Mouse (Mus musculus) CH12.LX (cell line): Measurements from ENCODE around the gene Mroh3. TPM values are rescaled to one million over a fixed set of nuclear protein-coding genes. Genes with fewer than 3 reads are reported as not detected.

Experiments
- DNase-seq: peaks from one replicate; pipeline ENCODE4 v3.0.0-alpha.2; 2013; ENCODE audit errors: extremely low read depth
- H3K27ac ChIP-seq: 2 replicates; pipeline ENCODE4 v1.5.1; 2012; ENCODE audit warnings: low read depth, mild to moderate bottlenecking, control low read depth, moderate library complexity; ENCODE audit not compliant: insufficient read depth
- H3K27me3 ChIP-seq: replicated peaks from 2 replicates; pipeline ENCODE3; 2012; ENCODE audit warnings: inconsistent platforms
- H3K36me3 ChIP-seq, 2 experiments: replicated peaks in 1 of 2; 2 replicates each; pipeline versions ENCODE3 to v1.6.1; 2012; ENCODE audit warnings: inconsistent platforms in 1 of 2, low read length in 1 of 2, mild to moderate bottlenecking in 1 of 2, mixed read lengths in 1 of 2, moderate library complexity in 1 of 2; ENCODE audit not compliant: control insufficient read depth in 1 of 2, insufficient read depth in 1 of 2
- H3K4me1 ChIP-seq, 2 experiments: 2 replicates each; pipeline ENCODE4 v1.6.1; 2012; ENCODE audit warnings: inconsistent platforms in 1 of 2, moderate library complexity in 1 of 2; ENCODE audit not compliant: insufficient read depth in 2 of 2, control insufficient read depth in 1 of 2
- H3K4me2 ChIP-seq: 2 replicates; pipeline ENCODE4 v1.6.1; 2012; ENCODE audit warnings: low read depth, mild to moderate bottlenecking, control low read depth; ENCODE audit not compliant: poor library complexity, insufficient read depth, severe bottlenecking
- H3K4me3 ChIP-seq, 3 experiments: fragments of 150-350 bp in 1 of 3; sonication (generic) in 1 of 3; replicated peaks in 1 of 3; 2 replicates each; pipeline versions ENCODE3 to v1.5.1; 2011 to 2012; ENCODE audit warnings: low read depth in 2 of 3, low read length in 2 of 3, mild to moderate bottlenecking in 2 of 3, moderate library complexity in 2 of 3, control low read depth in 1 of 3, improper control_type of control experiment in 1 of 3, inconsistent platforms in 1 of 3, mixed read lengths in 1 of 3; ENCODE audit not compliant: poor library complexity in 1 of 3
- H3K79me2 ChIP-seq: replicated peaks from 2 replicates; pipeline ENCODE4 v1.6.1; 2012; ENCODE audit warnings: mild to moderate bottlenecking, moderate library complexity; ENCODE audit not compliant: control insufficient read depth, poor library complexity, insufficient read depth, severe bottlenecking; ENCODE audit errors: extremely low read depth
- H3K9ac ChIP-seq: 2 replicates; pipeline ENCODE4 v1.6.1; 2012; ENCODE audit warnings: low read depth, mild to moderate bottlenecking, control low read depth, moderate library complexity; ENCODE audit not compliant: insufficient read depth
- H3K9me3 ChIP-seq: replicated peaks from 2 replicates; pipeline ENCODE3; 2012; ENCODE audit warnings: low read length, inconsistent platforms, mixed read lengths
- BHLHE40 ChIP-seq: IDR thresholded peaks from 2 replicates; pipeline ENCODE4 v1.6.1; 2011; ENCODE audit warnings: mild to moderate bottlenecking, low read depth, low read length, improper control_type of control experiment
- CHD2 ChIP-seq: IDR thresholded peaks from 2 replicates; pipeline ENCODE4 v1.6.1; 2011; ENCODE audit warnings: low read length, improper control_type of control experiment
- ELF1 ChIP-seq: IDR thresholded peaks from 2 replicates; pipeline ENCODE4 v1.6.1; 2014; ENCODE audit warnings: low read depth, mild to moderate bottlenecking, inconsistent platforms, low read length, improper control_type of control experiment
- EP300 ChIP-seq: IDR thresholded peaks from 2 replicates; pipeline ENCODE4 v1.6.1; 2011; ENCODE audit warnings: low read length, improper control_type of control experiment
- ETS1 ChIP-seq: conservative IDR thresholded peaks from 2 replicates; pipeline ENCODE4 v1.6.1; 2012; ENCODE audit warnings: low read depth, mild to moderate bottlenecking, inconsistent platforms, low read length, improper control_type of control experiment, moderate library complexity
- HCFC1 ChIP-seq: IDR thresholded peaks from 2 replicates; pipeline ENCODE4 v1.6.1; 2012; ENCODE audit warnings: low read depth, mild to moderate bottlenecking, inconsistent platforms, low read length, improper control_type of control experiment
- IRF4 ChIP-seq: IDR thresholded peaks from 2 replicates; pipeline ENCODE4 v1.6.1; 2014; ENCODE audit warnings: low read depth, mild to moderate bottlenecking, inconsistent platforms, low read length, improper control_type of control experiment
- JUN ChIP-seq: IDR thresholded peaks from 2 replicates; pipeline ENCODE4 v1.6.1; 2011; ENCODE audit warnings: low read depth, mild to moderate bottlenecking, low read length, improper control_type of control experiment, moderate library complexity; ENCODE audit not compliant: insufficient read depth
- JUND ChIP-seq: conservative IDR thresholded peaks from 2 replicates; pipeline ENCODE4 v1.6.1; 2011; ENCODE audit warnings: low read depth, low read length, improper control_type of control experiment
- KAT2A ChIP-seq: IDR thresholded peaks from 2 replicates; pipeline ENCODE4 v1.6.1; 2012; ENCODE audit warnings: low read length, improper control_type of control experiment, inconsistent platforms; ENCODE audit not compliant: insufficient replicate concordance
- MAX ChIP-seq: IDR thresholded peaks from 2 replicates; pipeline ENCODE4 v1.6.1; 2011; ENCODE audit warnings: low read length, improper control_type of control experiment
- MAZ ChIP-seq: IDR thresholded peaks from 2 replicates; pipeline ENCODE4 v1.6.1; 2012; ENCODE audit warnings: low read depth, mild to moderate bottlenecking, inconsistent platforms, low read length, improper control_type of control experiment, moderate library complexity
- MEF2A ChIP-seq: IDR thresholded peaks from 2 replicates; pipeline ENCODE4 v1.6.1; 2014; ENCODE audit warnings: low read depth, mild to moderate bottlenecking, inconsistent platforms, low read length, improper control_type of control experiment, borderline replicate concordance
- MXI1 ChIP-seq: IDR thresholded peaks from 2 replicates; pipeline ENCODE4 v1.6.1; 2011; ENCODE audit warnings: mild to moderate bottlenecking, low read depth, low read length, improper control_type of control experiment
- POLR2AphosphoS2 ChIP-seq: IDR thresholded peaks from 2 replicates; pipeline ENCODE4 v1.6.1; 2011; ENCODE audit warnings: low read depth, low read length, improper control_type of control experiment
- RAD21 ChIP-seq: IDR thresholded peaks from 2 replicates; pipeline ENCODE4 v1.6.1; 2011; ENCODE audit warnings: low read depth, mild to moderate bottlenecking, low read length, improper control_type of control experiment, moderate library complexity
- RCOR1 ChIP-seq: conservative IDR thresholded peaks from 2 replicates; pipeline ENCODE4 v1.6.1; 2012; ENCODE audit warnings: low read depth, mild to moderate bottlenecking, inconsistent platforms, low read length, improper control_type of control experiment
- SMC3 ChIP-seq: IDR thresholded peaks from 2 replicates; pipeline ENCODE4 v1.6.1; 2011; ENCODE audit warnings: low read depth, low read length, improper control_type of control experiment
- TCF12 ChIP-seq: IDR thresholded peaks from 2 replicates; pipeline ENCODE4 v1.6.1; 2014; ENCODE audit warnings: low read depth, mild to moderate bottlenecking, inconsistent platforms, low read length, improper control_type of control experiment
- UBTF ChIP-seq: IDR thresholded peaks from 2 replicates; pipeline ENCODE4 v1.6.1; 2012; ENCODE audit warnings: low read depth, mild to moderate bottlenecking, inconsistent platforms, low read length, improper control_type of control experiment, moderate library complexity
- ZC3H11A ChIP-seq: IDR thresholded peaks from 2 replicates; pipeline ENCODE4 v1.6.1; 2012; ENCODE audit warnings: low read depth, mild to moderate bottlenecking, inconsistent platforms, low read length, improper control_type of control experiment
- ZMIZ1 ChIP-seq: IDR thresholded peaks from 2 replicates; pipeline ENCODE4 v1.6.1; 2012; ENCODE audit warnings: low read depth, mild to moderate bottlenecking, inconsistent platforms, low read length, improper control_type of control experiment
- ZNF384 ChIP-seq: IDR thresholded peaks from 2 replicates; pipeline ENCODE4 v1.6.1; 2012; ENCODE audit warnings: low read depth, low read length, improper control_type of control experiment, inconsistent platforms
- dilution Hi-C: fragments of 300-500 bp; cut with MboI; formaldehyde crosslinking; loops from 2 replicates; pipeline ENCODE4 v1.14.3; 2020; ENCODE audit warnings: low sequenced_read_pairs; ENCODE audit not compliant: extremely low pct_unique_long_range_greater_than_20kb, extremely low pct_ligation_motif_present
- in situ Hi-C: fragments of 300-500 bp; cut with MboI; formaldehyde crosslinking; loops from 3 replicates; pipeline ENCODE4 v1.14.3; 2019; ENCODE audit warnings: low sequenced_read_pairs, low pct_ligation_motif_present, low pct_unique_long_range_greater_than_20kb, mixed read lengths
- polyA plus RNA-seq: library from polyadenylated mRNA; unstranded; fragments of >175 nt; gene quantifications from 2 replicates; pipeline ENCODE4 v1.2.1, GENCODE M21; 2012; ENCODE audit warnings: low read depth; ENCODE audit not compliant: insufficient read length
- total RNA-seq, 2 experiments: library from RNA; depleted of rRNA; stranded (reverse); fragments of 300-350 nt in 1 of 2; fragments of >200 nt in 1 of 2; gene quantifications; 2 replicates each; pipeline ENCODE4 v1.2.3; 2012 to 2014

Mroh3 gene
- total and polyA plus RNA-seq, 3 experiments, result not detected

DNA sequence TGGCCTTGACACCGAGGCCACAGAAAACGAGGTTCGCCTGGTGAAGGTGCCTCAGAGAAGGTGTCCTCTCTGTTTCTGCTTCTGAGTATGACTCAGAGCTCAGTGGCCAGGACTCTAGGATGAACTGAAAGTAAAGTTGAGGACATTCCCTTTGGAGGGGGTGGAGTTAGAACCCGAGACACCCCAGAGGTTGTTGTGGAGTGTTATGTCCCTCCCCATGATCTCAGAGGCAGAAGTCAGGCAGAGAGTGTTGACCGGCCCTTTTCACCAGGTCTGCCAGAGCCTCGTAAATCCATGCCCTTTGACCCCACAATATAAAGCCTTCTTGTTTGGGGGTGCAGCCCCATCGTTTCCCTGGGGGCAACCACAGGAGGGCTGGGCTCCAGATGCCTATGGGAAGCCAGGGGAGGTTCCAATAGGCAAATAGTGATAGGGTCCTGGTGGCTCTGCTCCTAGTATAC lies 75.5 kb downstream of the Mroh3 start:
- Histone ChIP-seq H3K4me1 (peaks cover 53 to 94% of the 10 kb centered on the region in 2 experiments), H3K27me3 (no peaks in the 10 kb centered on the region), H3K79me2 (peaks cover 38% of the 10 kb centered on the region), H3K9ac (peak overlapping the region; percentile 53), H3K27ac (peak overlapping the region; percentile 99), H3K9me3 (no peaks in the 10 kb centered on the region)
- dilution Hi-C loops, result no loop called here
- TF ChIP-seq POLR2AphosphoS2 (no peak), SMC3 (no peak), ZC3H11A (no peak), TCF12 (peak; percentile 45), JUN (peak; percentile 12; the same call in 1 of the 2 replicates), HCFC1 (0 out of 2 replicates have a peak, but pooled peaks have one; percentile 25), MAZ (peak; percentile 54; the same call in 1 of the 2 replicates), ZNF384 (no peak), IRF4 (peak; percentile 79), MAX (peak; percentile 25; the same call in 1 of the 2 replicates), RAD21 (no peak), MEF2A (peak; percentile 14; the same call in 1 of the 2 replicates), EP300 (peak; percentile 7; the same call in 1 of the 2 replicates), MXI1 (no peak), ZMIZ1 (peak; percentile 37), ELF1 (no peak), UBTF (no peak), JUND (no peak), RCOR1 (no peak), KAT2A (no peak), ETS1 (peak; percentile 53), BHLHE40 (no peak), CHD2 (peak; percentile 42; the same call in 1 of the 2 replicates)
- TF ChIP-seq, all 38 proteins: peak for 11
- DNase-seq, result peak; percentile 74
- H3K36me3 ChIP-seq, result peaks cover 0 to 10% of the 10 kb centered on the region in 2 experiments
- in situ Hi-C loops, result loop anchor here (10.0 kb wide), 1 partner anchor 372 kb away; the partner anchor contains the start of gene Phlda3
- peak overlapping the region; percentile 25 to 46 (median 31) for H3K4me3 ChIP-seq
- peak overlapping the region; percentile 52 for H3K4me2 ChIP-seq
